Mouse (Mus musculus) heart, embryonic 14.5 days (tissue): ENCODE results near the gene Grik4. TPM values are rescaled to one million over a fixed set of nuclear protein-coding genes. Genes with fewer than 3 reads are reported as not detected.

Experiments
- ATAC-seq: fragments of 200-750 bp; cut with Nextera tagmentation; 2 replicates; pipeline ENCODE4 v1.8.0; 2017; ENCODE audit warnings: low read depth, moderate TSS enrichment; ENCODE audit not compliant: insufficient number of reproducible peaks, insufficient read depth, low FRiP score
- H3K27ac ChIP-seq, 2 experiments: fragments of 200-500 bp in 1 of 2; fragments of 300-500 bp in 1 of 2; sonication (generic) in 1 of 2; replicated peaks in 1 of 2; 2 replicates each; pipeline ENCODE4 v1.5.1; 2012 to 2014; ENCODE audit warnings: low read depth in 2 of 2, low read length in 2 of 2, control low read depth in 1 of 2, mild to moderate bottlenecking in 1 of 2, mixed read lengths in 1 of 2; ENCODE audit not compliant: control insufficient read depth in 1 of 2, insufficient read depth in 1 of 2
- H3K27me3 ChIP-seq: fragments of 300-500 bp; sonication (generic); 2 replicates; pipeline ENCODE4 v1.6.1; 2014; ENCODE audit warnings: mild to moderate bottlenecking, low read length, control low read depth; ENCODE audit not compliant: control insufficient read depth, insufficient read depth
- H3K36me3 ChIP-seq: fragments of 300-500 bp; sonication (generic); 2 replicates; pipeline ENCODE4 v1.6.1; 2014; ENCODE audit warnings: mild to moderate bottlenecking, control low read depth, low read length, mixed read lengths; ENCODE audit not compliant: control insufficient read depth, insufficient read depth
- H3K4me1 ChIP-seq, 2 experiments: fragments of 200-500 bp in 1 of 2; fragments of 300-500 bp in 1 of 2; sonication (generic) in 1 of 2; 2 replicates each; pipeline ENCODE4 v1.6.1; 2012 to 2014; ENCODE audit warnings: low read length in 2 of 2, control low read depth in 1 of 2, mixed read lengths in 1 of 2; ENCODE audit not compliant: control insufficient read depth in 2 of 2, insufficient read depth in 2 of 2
- H3K4me2 ChIP-seq: fragments of 300-500 bp; sonication (generic); 2 replicates; pipeline ENCODE4 v1.6.1; 2014; ENCODE audit warnings: mild to moderate bottlenecking, low read length
- H3K4me3 ChIP-seq, 2 experiments: fragments of 200-500 bp in 1 of 2; fragments of 300-500 bp in 1 of 2; sonication (generic) in 1 of 2; 2 replicates each; pipeline ENCODE4 v1.5.1; 2012 to 2014; ENCODE audit warnings: low read length in 2 of 2, mild to moderate bottlenecking in 2 of 2, control low read depth in 1 of 2, low read depth in 1 of 2, moderate library complexity in 1 of 2; ENCODE audit not compliant: control insufficient read depth in 1 of 2, insufficient read depth in 1 of 2
- H3K9ac ChIP-seq: fragments of 300-500 bp; sonication (generic); 2 replicates; pipeline ENCODE4 v1.6.1; 2014; ENCODE audit warnings: mild to moderate bottlenecking, low read length
- H3K9me3 ChIP-seq: fragments of 300-500 bp; sonication (generic); 2 replicates; pipeline ENCODE4 v1.6.1; 2016; ENCODE audit warnings: low read length, control low read depth; ENCODE audit not compliant: control insufficient read depth
- WGBS: fragments of 180-500 bp; shearing (Covaris S2); extraction: QIAGEN DNeasy Blood & Tissue Kit; methylation state at CpG from one replicate; pipeline ENCODE4 v1.1.7; 2014; 5-methylcytosine and 5-hydroxymethylcytosine counted together
- polyA plus RNA-seq: library from polyadenylated mRNA; unstranded; fragments of >200 nt; fragmentation: Nextera tagmentation; extraction: Ambion mirVana; gene quantifications from 2 replicates; pipeline ENCODE4 v1.2.1, GENCODE M21; 2014

Grik4 gene
- polyA plus RNA-seq, 1 experiment from 2014 or later = 0.09 TPM

DNA sequence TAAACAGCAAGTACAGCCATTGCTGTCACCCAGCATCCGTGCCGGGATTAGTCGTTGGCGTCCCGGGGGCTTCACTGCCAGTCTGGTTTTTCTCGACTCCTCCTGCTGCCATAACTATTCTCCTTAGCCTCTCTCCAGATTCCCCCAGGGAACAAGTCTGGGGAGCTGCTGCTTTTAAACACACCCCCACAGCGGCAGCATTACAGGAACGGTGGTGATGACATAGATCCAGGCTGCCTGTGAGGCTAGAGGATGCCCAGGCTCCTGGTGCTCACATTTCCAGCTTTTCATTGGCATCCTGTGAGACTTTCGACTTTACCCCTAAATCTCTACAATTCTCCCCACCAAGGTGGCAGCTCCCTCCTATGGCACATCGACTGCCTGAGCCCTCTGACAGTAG, 297.5 kb downstream of the Grik4 start:
- H3K36me3 ChIP-seq = no peaks in the 10 kb centered on the region
- WGBS = 42% methylated on average over 10 of the region's 10 CpGs
- H3K4me1 ChIP-seq = no peaks in the 10 kb centered on the region
- H3K27me3 ChIP-seq = peaks cover 10% of the 10 kb centered on the region; the same call in 1 of the 2 replicates
- no peak for ATAC-seq
- no peak overlapping the region for H3K4me3 ChIP-seq
- no peak overlapping the region for H3K27ac ChIP-seq
- H3K9ac ChIP-seq = no peak overlapping the region
- H3K4me2 ChIP-seq = no peak overlapping the region
- no peaks in the 10 kb centered on the region for H3K9me3 ChIP-seq

DNA sequence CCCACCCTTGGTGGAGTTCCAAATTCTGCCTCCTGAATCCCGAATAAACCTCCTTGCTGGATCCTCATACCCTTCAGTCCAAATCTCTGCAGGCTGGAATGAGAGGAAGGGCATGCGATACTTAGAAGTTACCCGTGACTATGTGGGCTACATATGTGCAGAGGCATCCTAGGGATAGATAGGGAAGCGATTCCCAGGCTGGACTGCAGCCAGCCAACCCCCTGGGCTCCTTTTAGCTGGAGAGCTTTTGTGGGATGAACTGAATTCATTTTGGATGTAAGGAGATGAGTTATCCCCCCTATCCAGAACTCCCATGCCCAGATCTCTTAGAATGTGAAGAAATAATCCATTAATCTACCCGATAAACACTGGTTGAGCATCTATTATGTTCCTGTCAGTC, 299.1 kb downstream of the Grik4 start:
- H3K4me3 ChIP-seq = no peak overlapping the region
- H3K27ac ChIP-seq = no peak overlapping the region
- no peaks in the 10 kb centered on the region for H3K4me1 ChIP-seq
- H3K9ac ChIP-seq = no peak overlapping the region
- no peaks in the 10 kb centered on the region for H3K9me3 ChIP-seq
- H3K4me2 ChIP-seq = no peak overlapping the region
- H3K27me3 ChIP-seq = peaks cover 10% of the 10 kb centered on the region; the same call in 1 of the 2 replicates
- no peaks in the 10 kb centered on the region for H3K36me3 ChIP-seq
- ATAC-seq = no peak
- WGBS = 79% methylated on average over 5 of the region's 5 CpGs

DNA sequence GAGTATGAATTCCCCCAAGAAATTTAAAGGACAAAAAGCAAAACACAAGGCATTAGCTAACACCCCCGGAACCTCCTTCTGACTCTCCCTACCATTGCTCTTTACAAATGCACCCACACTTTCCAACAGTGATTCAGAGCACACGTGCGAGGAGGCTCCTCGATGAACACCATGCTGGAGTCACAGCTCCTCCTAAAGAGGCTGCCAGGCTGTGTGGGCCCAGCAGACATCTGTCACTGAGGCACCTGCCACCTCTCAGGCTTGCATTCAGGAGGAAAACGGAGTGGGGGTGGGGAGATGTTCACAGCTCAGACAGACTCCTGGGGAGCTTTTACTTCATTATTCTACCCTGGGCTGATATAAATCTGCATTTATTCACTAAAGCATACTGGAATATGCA, 301.5 kb downstream of the Grik4 start:
- Histone ChIP-seq H3K9ac (no peak overlapping the region), H3K4me3 (no peak overlapping the region), H3K27me3 (peaks cover 4% of the 10 kb centered on the region), H3K4me1 (no peaks in the 10 kb centered on the region), H3K4me2 (no peak overlapping the region), H3K36me3 (no peaks in the 10 kb centered on the region), H3K9me3 (no peaks in the 10 kb centered on the region), H3K27ac (no peak overlapping the region)
- WGBS = 59% methylated on average over 5 of the region's 5 CpGs
- ATAC-seq = no peak

DNA sequence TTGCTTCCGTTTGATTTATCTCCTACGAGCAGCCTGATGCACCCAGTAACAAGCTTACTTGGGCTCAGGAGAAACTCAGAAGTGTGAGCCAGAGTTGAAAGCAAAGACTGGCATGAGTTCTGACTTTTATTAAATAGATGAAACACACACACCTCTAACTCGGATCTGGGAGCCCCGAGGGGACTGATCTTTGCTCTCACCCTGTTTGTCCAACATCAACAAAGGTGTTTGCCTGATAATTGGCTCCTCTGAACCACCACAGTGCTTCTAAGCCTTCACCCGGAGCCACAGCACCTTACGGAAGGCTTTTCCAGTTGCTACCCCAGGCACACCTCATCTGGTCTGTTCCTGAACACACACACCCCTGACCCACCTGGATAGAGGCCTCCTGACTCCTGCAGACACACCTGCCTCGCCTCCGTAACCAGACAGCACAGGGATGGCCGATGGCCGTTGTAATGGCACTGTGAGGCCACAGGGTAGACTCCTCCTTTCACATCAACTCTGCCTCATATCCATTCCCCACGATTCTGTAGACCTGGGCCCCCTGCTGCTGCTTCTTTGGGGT, 302.7 kb downstream of the Grik4 start:
- H3K27ac ChIP-seq = no peak overlapping the region
- H3K4me2 ChIP-seq = no peak overlapping the region
- H3K9ac ChIP-seq = no peak overlapping the region
- peaks cover 4% of the 10 kb centered on the region for H3K27me3 ChIP-seq
- WGBS = 71% methylated on average over 11 of the region's 11 CpGs
- H3K4me3 ChIP-seq = no peak overlapping the region
- no peaks in the 10 kb centered on the region for H3K36me3 ChIP-seq
- ATAC-seq = no peak
- H3K9me3 ChIP-seq = no peaks in the 10 kb centered on the region
- no peaks in the 10 kb centered on the region for H3K4me1 ChIP-seq

DNA sequence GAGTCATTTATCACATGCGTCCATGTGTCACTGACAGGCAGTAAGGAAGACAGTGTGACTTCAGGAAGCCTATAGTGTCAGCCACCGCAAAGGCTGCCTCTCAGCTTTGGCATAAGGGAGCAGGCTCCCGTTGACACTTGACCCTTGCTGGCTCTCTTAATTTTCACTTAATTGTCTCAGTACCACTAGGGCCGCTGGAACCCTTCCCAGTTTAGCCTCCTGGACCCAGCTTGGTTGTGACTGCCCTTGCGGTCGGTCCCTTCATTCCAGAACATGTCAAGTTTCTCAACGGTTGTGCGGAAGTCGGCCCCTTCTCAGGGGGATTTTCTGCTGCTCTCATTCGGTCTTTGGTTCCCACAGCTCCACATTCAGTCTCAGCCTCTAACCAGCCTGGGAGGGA, 307.8 kb downstream of the Grik4 start:
- Histone ChIP-seq H3K27ac (no peak overlapping the region), H3K4me2 (no peak overlapping the region), H3K4me1 (0 out of 4 replicates have a peak, but pooled peaks cover 0 to 2% of the 10 kb centered on the region in 2 experiments), H3K9ac (no peak overlapping the region), H3K36me3 (no peaks in the 10 kb centered on the region), H3K9me3 (no peaks in the 10 kb centered on the region), H3K4me3 (no peak overlapping the region), H3K27me3 (no peaks in the 10 kb centered on the region; the same call in none of the 2 replicates)
- WGBS = 66% methylated on average over 10 of the region's 10 CpGs
- ATAC-seq = no peak

DNA sequence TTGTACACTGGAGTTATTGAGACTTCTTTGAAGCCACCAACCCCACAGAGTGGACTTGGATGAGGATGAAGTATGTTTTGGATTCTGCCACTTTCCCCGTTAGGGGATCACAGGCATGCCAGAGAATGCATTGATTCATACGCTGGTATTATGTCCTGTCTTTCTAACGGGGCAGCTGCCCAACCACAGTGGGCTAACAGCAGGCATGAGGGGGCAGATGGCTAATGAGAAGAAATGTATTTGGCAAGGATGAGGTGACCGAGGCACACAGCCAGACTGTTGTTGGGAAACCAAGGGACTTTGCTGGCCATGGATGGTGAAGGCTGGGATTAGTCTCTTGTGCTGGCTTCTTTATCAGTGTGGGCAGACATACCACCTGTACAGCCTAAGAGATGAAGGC, 312.8 kb downstream of the Grik4 start:
- Histone ChIP-seq H3K4me2 (no peak overlapping the region), H3K4me3 (no peak overlapping the region), H3K27me3 (peaks cover 6% of the 10 kb centered on the region), H3K9me3 (no peaks in the 10 kb centered on the region), H3K9ac (no peak overlapping the region), H3K27ac (no peak overlapping the region), H3K36me3 (no peaks in the 10 kb centered on the region), H3K4me1 (peaks cover 2% of the 10 kb centered on the region in 2 experiments; a peak in 1 of 4 replicates)
- ATAC-seq = no peak
- 80% methylated on average over 4 of the region's 4 CpGs for WGBS

DNA sequence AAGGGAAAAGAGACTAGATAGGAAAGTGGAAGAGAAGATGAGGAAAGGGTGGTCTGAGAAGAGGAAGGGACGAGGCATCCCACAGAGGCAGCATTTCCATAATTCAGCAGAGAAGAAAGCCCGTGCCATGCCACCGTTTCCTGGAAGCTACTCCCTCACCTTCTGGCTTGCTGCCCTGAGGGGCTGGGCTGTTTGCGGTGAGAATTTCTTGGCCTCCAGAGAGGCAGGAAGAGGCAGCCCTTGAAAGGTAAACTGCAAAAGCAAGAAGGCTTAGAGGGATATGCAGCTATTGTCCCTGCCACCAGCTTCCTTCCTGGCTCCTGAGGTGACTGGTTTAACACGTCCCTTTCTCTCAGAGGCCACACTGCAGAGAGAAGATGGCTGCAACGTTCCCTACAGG, 316.7 kb downstream of the Grik4 start:
- Histone ChIP-seq H3K4me2 (no peak overlapping the region), H3K9me3 (no peaks in the 10 kb centered on the region)
- ATAC-seq = no peak

DNA sequence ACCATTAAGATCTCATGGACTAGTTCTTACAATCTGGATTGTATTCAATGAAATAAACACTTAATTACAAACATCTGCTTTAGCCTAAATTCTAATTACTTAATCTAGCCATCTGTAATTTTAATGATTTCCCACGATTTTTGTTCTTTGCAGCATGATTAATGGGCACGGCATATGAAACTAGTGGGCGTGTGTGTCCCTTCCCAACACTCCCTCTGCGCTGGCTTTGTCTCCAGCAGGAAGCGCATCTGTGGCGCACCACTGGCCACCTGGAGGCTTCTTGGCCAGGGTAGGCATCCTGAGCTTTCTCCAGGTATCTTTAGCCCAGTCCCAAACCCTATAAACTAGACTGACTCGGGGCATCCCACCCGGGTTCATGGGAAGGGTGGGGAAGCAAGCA, 317.1 kb downstream of the Grik4 start:
- H3K9me3 ChIP-seq = no peaks in the 10 kb centered on the region
- H3K4me3 ChIP-seq = no peak overlapping the region
- WGBS = 50% methylated on average over 8 of the region's 8 CpGs
- H3K36me3 ChIP-seq = no peaks in the 10 kb centered on the region
- no peak for ATAC-seq
- peaks cover 6% of the 10 kb centered on the region; the same call in 1 of the 2 replicates for H3K27me3 ChIP-seq
- peaks cover 0 to 2% of the 10 kb centered on the region in 2 experiments; a peak in 1 of 4 replicates for H3K4me1 ChIP-seq
- H3K27ac ChIP-seq = no peak overlapping the region
- H3K4me2 ChIP-seq = no peak overlapping the region
- no peak overlapping the region for H3K9ac ChIP-seq

More for the DNA sequence above, 316.7 kb downstream of the Grik4 start:
- Histone ChIP-seq H3K27ac (no peak overlapping the region), H3K4me1 (peaks cover 2% of the 10 kb centered on the region in 2 experiments; a peak in 1 of 4 replicates), H3K27me3 (peaks cover 6% of the 10 kb centered on the region; the same call in 1 of the 2 replicates), H3K9ac (no peak overlapping the region), H3K4me3 (no peak overlapping the region), H3K36me3 (no peaks in the 10 kb centered on the region)
- 17% methylated on average over 6 of the region's 6 CpGs for WGBS
